Mouse (Mus musculus) cerebellum, adult 2 months (tissue): ENCODE measurements around the gene Crisp2.

Source experiments
- CTCF ChIP-seq: fragments of 200-500 bp; IDR thresholded peaks from 2 replicates; pipeline ENCODE4 v1.5.1; 2011; ENCODE audit warnings: low read depth, mild to moderate bottlenecking, control low read depth, low read length, moderate library complexity, borderline replicate concordance; ENCODE audit not compliant: insufficient read depth
- POLR2A ChIP-seq: fragments of 200-500 bp; IDR thresholded peaks from 2 replicates; pipeline ENCODE4 v1.6.1; 2011; ENCODE audit warnings: low read length, control low read depth, borderline replicate concordance; ENCODE audit not compliant: insufficient read depth

GRCm38 (mm10) chr17:40731296-40731695 lies 75.5 kb downstream of the Crisp2 start:
- TF ChIP-seq POLR2A (no peak), CTCF (no peak)
